Mouse (Mus musculus): ENCODE measurements at regions not wholly inside any gene's neighbourhood (a gene's known extent, or its start where the extent isn't known, plus 50 kb on each side); places are given as distances from the start of the nearest gene placed in this dataset.

DNA sequence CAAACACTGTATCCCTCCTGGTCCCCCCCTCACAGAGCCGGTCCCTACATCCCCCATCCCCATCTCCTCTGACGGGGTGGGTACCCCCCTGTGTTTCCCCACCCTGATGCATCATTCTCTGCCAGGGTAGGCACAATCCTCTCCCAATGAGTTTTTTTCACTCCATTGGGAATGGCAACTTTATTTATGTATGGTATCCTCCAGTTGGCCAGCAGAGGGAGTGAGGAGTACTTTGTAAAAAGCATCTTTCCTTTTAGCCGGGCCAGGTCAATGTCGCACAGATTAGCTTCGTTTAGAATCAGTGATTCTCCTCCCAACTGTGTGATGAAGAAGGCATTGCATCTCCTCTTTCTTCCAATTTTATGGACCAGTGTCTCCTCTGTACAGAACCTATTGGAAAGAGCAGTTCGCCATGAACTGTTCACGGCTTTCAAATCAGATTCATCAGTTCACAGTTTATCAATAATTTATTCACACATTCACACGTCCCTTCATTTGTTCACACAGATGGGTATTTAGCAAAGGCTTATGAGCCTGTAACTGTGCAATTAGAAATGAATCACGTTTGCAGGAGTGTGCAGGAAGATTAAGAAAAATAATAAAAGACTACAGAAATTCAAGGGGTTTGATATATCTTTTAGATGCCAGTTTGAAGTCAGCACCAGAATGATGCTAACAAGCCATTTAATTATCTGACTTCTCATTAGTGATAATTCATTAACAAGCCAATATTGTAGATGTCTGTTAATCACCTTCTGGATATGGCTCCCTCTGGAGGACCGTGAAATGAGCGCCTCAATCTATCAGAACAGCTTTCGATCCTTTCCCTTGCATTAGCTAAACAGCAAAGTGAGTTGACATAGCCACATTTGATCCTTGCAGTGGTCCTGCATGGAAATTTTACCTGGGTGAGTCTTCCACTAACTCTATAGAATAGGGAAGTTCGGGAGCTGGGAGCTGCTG lies 1138.7 kb downstream of the Sorcs1 start:
- peak; percentile 54 for TF ChIP-seq CTCF (IDR thresholded peaks at IDR 0.05; ENCODE audit: low read depth)
- no peak for TF ChIP-seq EP300 (IDR thresholded peaks at IDR 0.05; ENCODE audit: low read depth)

All from heart, postnatal 0 days (tissue).